Mouse (Mus musculus) heart, postnatal 10 days (tissue): ENCODE results near the gene Speer4a. TPM values are rescaled to one million over a fixed set of nuclear protein-coding genes. Genes with fewer than 3 reads are reported as not detected.
A peak's percentile ranks its signal among the peaks of the same experiment; 100 is the strongest.
"Not testable (repeated sequence)": the region's sequence is repeated elsewhere in the genome, so short reads cannot be mapped to it uniquely, and the experiment has no call there.

ENCODE experiments used
- DNase-seq, 2 experiments: peaks; one replicate each; pipeline ENCODE4 v3.0.0; 2021
- intact Hi-C: fragments of 180-260 bp; cut with DNase I; formaldehyde crosslinking; loops from one replicate; pipeline ENCODE4 v1.15.1; 2025
- total RNA-seq, 2 experiments: library from RNA; stranded (reverse); gene quantifications; 2 replicates each; pipeline ENCODE4 v1.2.3; 2021

The Speer4a gene
- not detected for total RNA-seq

GRCm38 (mm10) chr5:26039458-26039857 is at the start of gene Speer4a:
Gene Speer4a (minus strand): TSS chr5:26039558.
- intact Hi-C loops, DNase-seq: not testable (repeated sequence)

GRCm38 (mm10) chr5:26079023-26079422 is 39.7 kb upstream of the Speer4a start:
- DNase-seq, intact Hi-C loops: not testable (repeated sequence)

- intact Hi-C loops: no loop called here
- DNase-seq: no peak
Observed at GRCm38 (mm10) chr5:26070716-26071115, 31.4 kb upstream of the Speer4a start.

- intact Hi-C loops, DNase-seq: not testable (repeated sequence)
Observed at GRCm38 (mm10) chr5:26058481-26058880, 19.1 kb upstream of the Speer4a start, which contains the start of gene Gm7347. Gene Gm7347 (minus strand): TSS chr5:26058581.

- intact Hi-C loops, DNase-seq: not testable (repeated sequence)
Observed at GRCm38 (mm10) chr5:26022816-26023215, 16.5 kb downstream of the Speer4a start, which contains the start of gene Gm5862. Gene Gm5862 (minus strand): TSS chr5:26022916.

GRCm38 (mm10) chr5:26007697-26008096 is 31.7 kb downstream of the Speer4a start:
- DNase-seq, intact Hi-C loops: not testable (repeated sequence)

GRCm38 (mm10) chr5:26006937-26007695 is 32.2 kb downstream of the Speer4a start:
- intact Hi-C loops: not testable (repeated sequence)
- DNase-seq: peak; percentile 1 to 9

GRCm38 (mm10) chr5:26004698-26005097 is 34.7 kb downstream of the Speer4a start, which contains the start of gene Gm1979:
Gene Gm1979 (minus strand): TSS chr5:26004798.
- intact Hi-C loops, DNase-seq: not testable (repeated sequence)

GRCm38 (mm10) chr5:25988550-25988949 is 50.8 kb downstream of the Speer4a start, which contains the start of gene Gm21698:
Gene Gm21698 (minus strand): TSS chr5:25988650.
- DNase-seq, intact Hi-C loops: not testable (repeated sequence)

Other genes with a start within 250 kb of the Speer4a start
- gene Gm21663, start 97.2 kb downstream of the Speer4a start, total RNA-seq: not detected
- not detected for gene Gm21671, start 85.1 kb downstream of the Speer4a start, total RNA-seq
- not detected for gene Gm21680, start 66.9 kb downstream of the Speer4a start, total RNA-seq
- gene Gm21698, start 50.9 kb downstream of the Speer4a start, total RNA-seq: not detected
- gene Gm1979, start 34.8 kb downstream of the Speer4a start, total RNA-seq: not detected
- gene Gm5862, start 16.6 kb downstream of the Speer4a start, total RNA-seq: not detected
- not detected for gene Gm7347, start 19.0 kb upstream of the Speer4a start, total RNA-seq
- not detected for gene Gm10471, start 49.7 kb upstream of the Speer4a start, total RNA-seq
- not detected for gene 5031410I06Rik, start 65.8 kb upstream of the Speer4a start, total RNA-seq
- gene Gm10220, start 81.9 kb upstream of the Speer4a start, total RNA-seq: not detected
- not detected for gene Gm7361, start 218.1 kb upstream of the Speer4a start, total RNA-seq